Mouse (Mus musculus) lung, postnatal 0 days (tissue): ENCODE measurements at regions not wholly inside any gene's neighbourhood (a gene's known extent, or its start where the extent isn't known, plus 50 kb on each side); places are given as distances from the start of the nearest gene placed in this dataset. TPM values are rescaled to one million over a fixed set of nuclear protein-coding genes. Genes with fewer than 3 reads are reported as not detected.

Source experiments
- ATAC-seq: fragments of 200-750 bp; cut with Nextera tagmentation; 2 replicates; pipeline ENCODE4 v1.8.0; 2017; ENCODE audit warnings: moderate library complexity
- DNase-seq: peaks from one replicate; pipeline ENCODE4 v3.0.0-alpha.2; 2016; ENCODE audit warnings: low spot score
- H3K27ac ChIP-seq: fragments of 300-500 bp; sonication (generic); 2 replicates; pipeline ENCODE4 v1.5.1; 2014; ENCODE audit warnings: antibody characterized with exemption, mild to moderate bottlenecking, low read length, mixed read lengths
- H3K27me3 ChIP-seq: fragments of 300-500 bp; sonication (generic); replicated peaks from 2 replicates; pipeline ENCODE4 v1.6.1; 2014; ENCODE audit warnings: low read length, mixed read lengths; ENCODE audit not compliant: insufficient read depth
- H3K36me3 ChIP-seq: fragments of 300-500 bp; sonication (generic); 2 replicates; pipeline ENCODE4 v1.6.1; 2014; ENCODE audit warnings: low read length, mixed read lengths; ENCODE audit not compliant: insufficient read depth
- H3K4me1 ChIP-seq: fragments of 300-500 bp; sonication (generic); 2 replicates; pipeline ENCODE4 v1.6.1; 2014; ENCODE audit warnings: antibody characterized with exemption, low read depth, low read length, mixed read lengths; ENCODE audit not compliant: insufficient read depth
- H3K4me2 ChIP-seq: fragments of 300-500 bp; sonication (generic); replicated peaks from 2 replicates; pipeline ENCODE4 v1.6.1; 2014; ENCODE audit warnings: low read depth, mild to moderate bottlenecking, low read length, moderate library complexity, mixed read lengths
- H3K4me3 ChIP-seq: fragments of 300-500 bp; sonication (generic); 2 replicates; pipeline ENCODE4 v1.5.1; 2014; ENCODE audit warnings: low read depth, low read length
- H3K9ac ChIP-seq: fragments of 300-500 bp; sonication (generic); replicated peaks from 2 replicates; pipeline ENCODE4 v1.6.1; 2014; ENCODE audit warnings: low read depth, mild to moderate bottlenecking
- H3K9me3 ChIP-seq: fragments of 300-500 bp; sonication (generic); 2 replicates; pipeline ENCODE4 v1.6.1; 2016; ENCODE audit warnings: low read length, mixed read lengths
- CTCF ChIP-seq: IDR thresholded peaks from 2 replicates; pipeline ENCODE4 v1.5.1; 2016; ENCODE audit warnings: antibody characterized with exemption, mild to moderate bottlenecking
- EP300 ChIP-seq: IDR thresholded peaks from 2 replicates; pipeline ENCODE4 v1.6.1; 2016; ENCODE audit warnings: antibody characterized with exemption, mild to moderate bottlenecking, control low read depth
- WGBS: fragments of 180-500 bp; shearing (Covaris S2); extraction: QIAGEN DNeasy Blood & Tissue Kit; methylation state at CpG from one replicate; pipeline ENCODE4 v1.1.7; 2014; 5-methylcytosine and 5-hydroxymethylcytosine counted together
- microRNA-seq: library from miRNA; unstranded; fragments of <30 nt; microRNA quantifications from one replicate; pipeline ENCODE4, GENCODE M21; 2016

DNA sequence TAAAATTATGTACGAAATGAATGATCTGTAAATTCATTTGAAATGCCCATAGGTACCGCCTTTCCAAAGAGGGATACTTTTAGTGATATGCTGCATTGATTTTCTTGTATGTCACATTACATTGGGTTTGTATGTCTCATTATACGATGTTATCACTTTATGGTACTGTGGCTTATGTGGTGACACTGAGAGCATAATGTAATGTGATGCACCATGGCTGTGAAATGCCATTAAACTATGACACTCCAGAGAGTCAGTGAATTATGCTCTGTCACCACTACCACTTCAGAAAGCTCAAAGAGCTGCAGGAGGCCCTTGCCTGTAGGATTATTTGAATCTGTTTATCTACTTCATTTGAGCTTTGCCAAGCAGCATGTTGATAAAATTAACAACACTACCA lies 695.4 kb upstream of the Slc10a2 start:
- Histone ChIP-seq H3K36me3 (no peaks in the 10 kb centered on the region), H3K27ac (no peak overlapping the region)

DNA sequence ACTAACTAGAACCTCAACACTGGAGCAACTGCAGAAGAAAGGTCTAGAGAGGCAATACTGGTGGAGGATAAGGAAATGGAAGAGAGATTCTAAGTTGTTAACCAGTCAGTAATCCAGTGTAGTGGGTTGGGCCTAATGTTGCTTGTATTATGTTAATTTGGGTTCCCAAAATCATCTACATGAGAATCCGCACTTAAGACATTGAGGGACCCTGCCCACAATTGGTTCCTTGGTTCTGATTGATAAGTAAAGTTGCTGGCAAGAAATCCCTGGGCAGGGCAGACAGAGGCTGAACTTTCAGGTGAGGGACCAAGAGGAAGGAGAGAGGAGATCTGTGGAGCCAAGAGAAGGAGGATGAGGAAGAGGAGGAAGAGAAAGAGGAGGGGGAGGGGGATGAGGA lies 651.2 kb upstream of the Slc10a2 start:
- WGBS = 93% methylated on average over 1 of the region's 1 CpGs
- H3K4me1 ChIP-seq = no peaks in the 10 kb centered on the region
- no peak overlapping the region for H3K4me3 ChIP-seq
- DNase-seq (no peak), ATAC-seq (no peak)
- H3K27ac ChIP-seq = no peak overlapping the region
- no peak overlapping the region for H3K4me2 ChIP-seq
- no peaks in the 10 kb centered on the region for H3K27me3 ChIP-seq
- no peaks in the 10 kb centered on the region for H3K9me3 ChIP-seq
- no peak overlapping the region for H3K9ac ChIP-seq
- no peaks in the 10 kb centered on the region for H3K36me3 ChIP-seq
- TF ChIP-seq EP300 (no peak), CTCF (no peak)

More for the DNA sequence above, 695.4 kb upstream of the Slc10a2 start:
- DNase-seq = no peak
- Histone ChIP-seq H3K9me3 (no peaks in the 10 kb centered on the region), H3K4me1 (no peaks in the 10 kb centered on the region), H3K4me2 (no peak overlapping the region), H3K27me3 (no peaks in the 10 kb centered on the region), H3K4me3 (no peak overlapping the region), H3K9ac (no peak overlapping the region)
- WGBS = 76% methylated on average over 3 of the region's 3 CpGs
- ATAC-seq = no peak
- TF ChIP-seq CTCF (no peak), EP300 (no peak)

DNA sequence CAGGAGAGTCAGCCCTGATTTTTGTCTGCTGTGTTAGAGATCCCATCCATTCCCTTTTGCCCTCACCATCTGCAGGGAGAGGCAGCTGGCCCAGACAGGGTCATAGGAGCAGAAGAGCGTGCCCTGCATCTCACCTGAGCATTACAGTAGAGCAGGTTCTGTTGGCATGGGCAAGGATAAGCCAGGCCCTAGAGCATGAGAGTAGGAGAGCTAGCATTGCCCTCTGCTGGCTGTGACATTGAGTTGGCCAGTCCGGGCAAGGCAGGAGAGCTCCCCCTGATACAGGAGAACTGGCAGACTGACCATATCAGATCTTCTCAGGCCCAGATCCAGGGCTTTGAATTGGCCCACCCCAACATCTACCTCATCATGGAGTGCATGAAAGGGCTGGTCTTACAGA lies 634.4 kb upstream of the Slc10a2 start:
- ATAC-seq (no peak), DNase-seq (no peak)
- Histone ChIP-seq H3K4me2 (no peak overlapping the region), H3K9ac (no peak overlapping the region), H3K4me3 (no peak overlapping the region), H3K27ac (no peak overlapping the region), H3K9me3 (no peaks in the 10 kb centered on the region), H3K36me3 (no peaks in the 10 kb centered on the region), H3K4me1 (no peaks in the 10 kb centered on the region), H3K27me3 (no peaks in the 10 kb centered on the region)
- WGBS = 71% methylated on average over 2 of the region's 2 CpGs
- TF ChIP-seq CTCF (peak; percentile 22; the same call in 1 of the 2 replicates), EP300 (no peak)

DNA sequence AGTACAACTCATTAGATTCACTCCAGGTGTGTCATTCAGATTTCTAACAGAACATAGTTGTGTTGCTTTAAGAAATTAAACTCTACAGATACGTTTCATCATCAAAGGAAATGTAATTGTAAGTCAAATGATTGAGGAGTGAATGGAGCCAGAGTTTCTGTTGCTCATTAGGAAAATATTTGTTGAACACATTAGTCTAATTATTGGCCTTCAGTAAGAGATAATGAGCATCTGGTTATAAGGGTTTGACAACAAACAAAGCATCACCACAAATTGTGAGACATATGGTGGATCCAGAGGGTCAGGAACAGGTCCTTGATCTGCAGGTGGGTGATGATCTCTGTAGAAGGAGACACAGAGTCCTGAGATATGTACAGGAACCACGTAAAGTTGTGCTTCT lies 622.3 kb upstream of the Slc10a2 start:
- Histone ChIP-seq H3K9me3 (no peaks in the 10 kb centered on the region), H3K27ac (no peak overlapping the region), H3K27me3 (no peaks in the 10 kb centered on the region), H3K9ac (no peak overlapping the region), H3K4me3 (no peak overlapping the region), H3K4me2 (no peak overlapping the region), H3K36me3 (no peaks in the 10 kb centered on the region), H3K4me1 (no peaks in the 10 kb centered on the region)
- TF ChIP-seq EP300 (no peak), CTCF (no peak)
- ATAC-seq (no peak), DNase-seq (no peak)
- 57% methylated on average over 2 of the region's 2 CpGs for WGBS

- Histone ChIP-seq H3K27ac (no peak overlapping the region), H3K9ac (no peak overlapping the region), H3K27me3 (no peaks in the 10 kb centered on the region), H3K4me2 (no peak overlapping the region), H3K4me1 (no peaks in the 10 kb centered on the region), H3K9me3 (no peaks in the 10 kb centered on the region), H3K36me3 (no peaks in the 10 kb centered on the region), H3K4me3 (no peak overlapping the region)
- DNase-seq = no peak
- TF ChIP-seq CTCF (no peak), EP300 (no peak)
- ATAC-seq = no peak
Observed at GRCm38 (mm10) chr8:5687999-5688398, 582.8 kb upstream of the Slc10a2 start.

- no peak for DNase-seq
- ATAC-seq = no peak
- Histone ChIP-seq H3K27me3 (no peaks in the 10 kb centered on the region), H3K27ac (no peak overlapping the region), H3K9me3 (no peaks in the 10 kb centered on the region), H3K4me2 (no peak overlapping the region), H3K9ac (no peak overlapping the region), H3K4me1 (no peaks in the 10 kb centered on the region), H3K4me3 (no peak overlapping the region), H3K36me3 (no peaks in the 10 kb centered on the region)
- 79% methylated on average over 4 of the region's 5 CpGs for whole genome bisulfite sequencing
- TF ChIP-seq CTCF = no peak
- no peak for TF ChIP-seq EP300
Observed at GRCm38 (mm10) chr8:5674971-5675370, 569.8 kb upstream of the Slc10a2 start.

Small RNAs in the stretch of these regions (microRNA-seq; reads per million reads assigned to microRNA genes)
- not detected for gene Gm22565
